Mouse (Mus musculus) midbrain, embryonic 12.5 days (tissue): ENCODE results near the gene Pgpep1. TPM values are rescaled to one million over a fixed set of nuclear protein-coding genes. Genes with fewer than 3 reads are reported as not detected.
A peak's percentile ranks its signal among the peaks of the same experiment; 100 is the strongest.

Experiments
- ATAC-seq: fragments of 200-750 bp; cut with Nextera tagmentation; 2 replicates; pipeline ENCODE4 v1.8.0; 2017; ENCODE audit warnings: low read depth, moderate TSS enrichment, moderate library complexity; ENCODE audit not compliant: low FRiP score
- H3K27ac ChIP-seq: fragments of 300-500 bp; sonication (generic); replicated peaks from 2 replicates; pipeline ENCODE4 v1.5.1; 2016; ENCODE audit warnings: mild to moderate bottlenecking
- H3K27me3 ChIP-seq: fragments of 300-500 bp; sonication (generic); 2 replicates; pipeline ENCODE4 v1.6.1; 2016; ENCODE audit warnings: mild to moderate bottlenecking
- H3K36me3 ChIP-seq: fragments of 300-500 bp; sonication (generic); 2 replicates; pipeline ENCODE4 v1.6.1; 2016
- H3K4me1 ChIP-seq: fragments of 300-500 bp; sonication (generic); 2 replicates; pipeline ENCODE4 v1.6.1; 2016
- H3K4me2 ChIP-seq: fragments of 300-500 bp; sonication (generic); replicated peaks from 2 replicates; pipeline ENCODE4 v1.6.1; 2016; ENCODE audit warnings: mild to moderate bottlenecking, moderate library complexity
- H3K4me3 ChIP-seq: fragments of 300-500 bp; sonication (generic); 2 replicates; pipeline ENCODE4 v1.5.1; 2016; ENCODE audit warnings: mild to moderate bottlenecking
- H3K9ac ChIP-seq: fragments of 300-500 bp; sonication (generic); replicated peaks from 2 replicates; pipeline ENCODE4 v1.6.1; 2016; ENCODE audit warnings: mild to moderate bottlenecking, moderate library complexity
- H3K9me3 ChIP-seq: fragments of 300-500 bp; sonication (generic); 2 replicates; pipeline ENCODE4 v1.6.1; 2016; ENCODE audit warnings: mild to moderate bottlenecking
- WGBS: fragments of 180-500 bp; shearing (Covaris S2); methylation state at CpG from one replicate; pipeline ENCODE4 v1.1.7; 2016; 5-methylcytosine and 5-hydroxymethylcytosine counted together
- polyA plus RNA-seq: library from polyadenylated mRNA; unstranded; fragments of >200 nt; fragmentation: Nextera tagmentation; extraction: Ambion mirVana; gene quantifications from 2 replicates; pipeline ENCODE4 v1.2.1, GENCODE M21; 2016

Gene Pgpep1
- polyA plus RNA-seq, 1 experiment from 2014 or later = 93.7 TPM

DNA sequence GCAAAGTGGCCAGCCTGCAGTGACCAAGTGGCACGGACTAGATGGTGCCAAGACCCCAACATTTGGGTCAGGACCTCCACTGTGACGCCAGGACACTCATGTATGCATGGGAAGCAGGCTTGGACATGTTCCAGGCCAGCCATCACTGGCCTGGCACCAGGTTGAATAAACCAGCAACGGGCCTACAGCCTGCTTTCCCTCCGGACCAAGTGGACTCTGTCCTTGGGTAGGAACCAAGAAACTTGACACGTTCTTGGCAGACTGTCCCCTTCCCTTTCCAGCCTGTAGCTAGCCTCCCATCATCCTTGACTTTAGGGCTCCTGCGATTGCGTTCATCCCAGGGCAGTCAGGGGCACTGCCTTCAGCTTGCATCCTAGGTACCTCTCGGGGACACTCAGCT is 27.4 kb upstream of the Pgpep1 start:
- Histone ChIP-seq H3K9ac (no peak overlapping the region), H3K27me3 (no peaks in the 10 kb centered on the region), H3K9me3 (no peaks in the 10 kb centered on the region), H3K4me1 (peaks cover 23% of the 10 kb centered on the region), H3K36me3 (no peaks in the 10 kb centered on the region), H3K27ac (no peak overlapping the region), H3K4me2 (no peak overlapping the region), H3K4me3 (no peak overlapping the region)
- WGBS = 92% methylated on average over 8 of the region's 8 CpGs
- no peak for ATAC-seq

DNA sequence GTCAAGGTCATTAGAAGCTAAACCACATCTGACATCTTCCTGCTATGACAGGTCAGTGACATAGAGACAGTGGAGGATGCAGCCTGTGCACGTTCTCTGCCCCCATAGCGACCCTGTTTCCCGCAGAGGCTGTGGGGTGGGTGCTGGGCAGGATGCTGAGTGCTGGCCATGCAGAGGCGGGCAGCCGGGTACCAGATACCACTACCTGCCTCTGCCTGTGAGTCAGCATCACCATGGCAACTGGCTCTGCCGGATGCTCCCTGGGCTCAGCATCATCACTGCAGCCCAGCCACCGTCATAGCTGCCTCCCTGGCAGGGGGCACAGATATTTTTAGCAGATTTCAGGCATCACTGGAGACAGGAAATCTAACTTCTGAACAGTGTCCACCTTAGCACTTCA is 24.1 kb upstream of the Pgpep1 start:
- no peak overlapping the region for H3K27ac ChIP-seq
- no peak overlapping the region for H3K9ac ChIP-seq
- ATAC-seq = no peak
- H3K4me2 ChIP-seq = no peak overlapping the region
- H3K4me3 ChIP-seq = no peak overlapping the region
- no peaks in the 10 kb centered on the region for H3K27me3 ChIP-seq
- H3K9me3 ChIP-seq = no peaks in the 10 kb centered on the region
- no peaks in the 10 kb centered on the region for H3K36me3 ChIP-seq
- WGBS = 46% methylated on average over 7 of the region's 7 CpGs
- H3K4me1 ChIP-seq = peaks cover 13% of the 10 kb centered on the region; the same call in 1 of the 2 replicates

DNA sequence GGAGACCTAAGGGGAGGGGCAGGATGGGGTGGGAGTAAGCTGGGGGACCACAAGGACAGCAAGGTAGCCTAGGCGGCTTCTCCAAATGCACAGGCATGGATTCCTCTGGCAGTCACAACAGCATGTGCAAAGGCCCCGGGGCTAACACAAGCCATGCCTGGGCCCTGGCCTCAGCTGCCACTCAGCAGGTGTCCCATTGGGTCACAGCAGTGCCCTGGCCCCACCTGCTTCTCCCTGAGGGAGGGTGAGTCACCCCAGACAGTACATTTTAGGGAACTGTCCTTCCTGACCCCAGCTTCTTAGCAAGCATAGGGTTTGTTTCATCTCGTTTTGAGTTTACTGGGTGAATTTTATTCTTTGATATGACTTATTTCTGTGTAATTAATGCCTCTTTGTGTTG is 22.5 kb upstream of the Pgpep1 start:
- Histone ChIP-seq H3K4me2 (no peak overlapping the region), H3K4me3 (no peak overlapping the region), H3K9ac (peak overlapping the region; percentile 46; the same call in 1 of the 2 replicates), H3K27me3 (no peaks in the 10 kb centered on the region), H3K4me1 (peaks cover 11% of the 10 kb centered on the region; the same call in 1 of the 2 replicates), H3K9me3 (no peaks in the 10 kb centered on the region), H3K27ac (no peak overlapping the region), H3K36me3 (peaks cover 16% of the 10 kb centered on the region)
- no peak for ATAC-seq
- 80% methylated on average over 3 of the region's 3 CpGs for WGBS

DNA sequence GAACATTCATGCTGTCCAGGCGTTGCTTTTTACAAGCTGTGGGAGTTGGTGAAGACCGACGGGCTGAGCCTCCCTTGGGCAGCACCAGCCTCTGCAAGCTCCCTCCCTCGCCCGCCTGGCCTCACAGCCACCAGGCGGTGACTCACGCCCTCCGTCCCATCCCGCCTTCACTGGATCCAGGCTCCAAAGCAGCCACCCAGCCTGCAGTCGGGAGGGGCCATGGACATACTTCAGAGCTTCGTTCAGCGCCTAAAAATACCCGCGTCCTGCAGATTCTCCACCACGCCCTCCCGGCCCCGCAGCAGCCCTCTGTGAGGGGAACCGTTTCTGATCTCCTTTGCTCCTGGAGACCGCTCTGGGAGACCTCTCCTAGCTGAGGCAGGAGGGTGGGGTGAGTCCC is 22.0 kb upstream of the Pgpep1 start:
- H3K27me3 ChIP-seq = no peaks in the 10 kb centered on the region
- 8% methylated on average over 19 of the region's 19 CpGs for WGBS
- H3K9ac ChIP-seq = peak overlapping the region; percentile 46; the same call in 1 of the 2 replicates
- no peaks in the 10 kb centered on the region for H3K9me3 ChIP-seq
- peak overlapping the region; percentile 25 for H3K4me2 ChIP-seq
- no peak for ATAC-seq
- H3K4me3 ChIP-seq = no peak overlapping the region
- H3K36me3 ChIP-seq = peaks cover 20% of the 10 kb centered on the region
- H3K27ac ChIP-seq = no peak overlapping the region
- H3K4me1 ChIP-seq = peaks cover 11% of the 10 kb centered on the region; the same call in 1 of the 2 replicates

DNA sequence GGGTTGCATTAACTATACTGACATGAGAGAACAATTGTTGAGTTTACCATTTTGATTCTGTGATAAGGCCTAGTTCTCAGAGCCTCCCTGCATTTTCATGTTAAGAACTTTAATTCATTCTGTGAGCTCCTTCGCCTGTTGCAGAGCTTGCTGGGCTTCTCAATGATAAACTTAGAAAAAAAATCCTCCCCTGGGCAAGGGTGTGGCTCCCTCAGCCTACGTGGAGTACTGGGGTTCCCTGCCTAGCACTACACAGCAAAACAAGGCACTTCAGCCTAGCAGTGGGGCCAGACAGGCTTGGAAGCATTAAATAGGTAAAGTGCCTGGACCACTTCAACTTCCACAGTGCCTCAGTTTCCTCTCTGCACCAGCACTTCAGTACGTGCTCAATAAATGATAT is 21.2 kb upstream of the Pgpep1 start:
- 75% methylated on average over 3 of the region's 3 CpGs for WGBS
- H3K9ac ChIP-seq = no peak overlapping the region
- no peak overlapping the region for H3K4me2 ChIP-seq
- H3K27me3 ChIP-seq = no peaks in the 10 kb centered on the region
- peaks cover 20% of the 10 kb centered on the region for H3K36me3 ChIP-seq
- ATAC-seq = no peak
- H3K4me3 ChIP-seq = no peak overlapping the region
- H3K27ac ChIP-seq = no peak overlapping the region
- H3K9me3 ChIP-seq = no peaks in the 10 kb centered on the region
- H3K4me1 ChIP-seq = peaks cover 11% of the 10 kb centered on the region; the same call in 1 of the 2 replicates

DNA sequence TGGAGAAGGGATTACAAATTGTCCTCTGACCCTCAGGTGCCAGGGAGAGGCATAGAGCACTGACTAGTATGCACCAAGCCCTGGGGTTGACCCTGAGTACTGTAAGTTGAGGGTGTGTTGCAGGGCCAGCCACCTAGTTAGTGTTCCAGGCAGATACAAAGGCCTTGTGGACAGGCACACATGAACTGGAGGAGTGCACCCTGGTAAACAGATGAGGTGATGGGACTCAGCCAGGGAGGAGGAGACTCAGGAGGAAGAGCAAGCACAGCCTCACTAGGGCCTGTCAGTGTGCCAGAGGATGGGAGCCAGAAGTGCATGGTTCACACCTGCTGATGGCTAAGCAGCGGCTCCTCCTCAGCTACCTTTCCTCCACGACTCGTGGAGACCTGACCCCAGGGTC is 19.9 kb upstream of the Pgpep1 start:
- Histone ChIP-seq H3K9me3 (no peaks in the 10 kb centered on the region), H3K36me3 (peaks cover 20% of the 10 kb centered on the region), H3K4me3 (no peak overlapping the region), H3K4me2 (no peak overlapping the region), H3K27ac (no peak overlapping the region), H3K4me1 (peaks cover 12% of the 10 kb centered on the region; the same call in 1 of the 2 replicates), H3K27me3 (no peaks in the 10 kb centered on the region), H3K9ac (no peak overlapping the region)
- 93% methylated on average over 3 of the region's 3 CpGs for WGBS
- no peak for ATAC-seq

DNA sequence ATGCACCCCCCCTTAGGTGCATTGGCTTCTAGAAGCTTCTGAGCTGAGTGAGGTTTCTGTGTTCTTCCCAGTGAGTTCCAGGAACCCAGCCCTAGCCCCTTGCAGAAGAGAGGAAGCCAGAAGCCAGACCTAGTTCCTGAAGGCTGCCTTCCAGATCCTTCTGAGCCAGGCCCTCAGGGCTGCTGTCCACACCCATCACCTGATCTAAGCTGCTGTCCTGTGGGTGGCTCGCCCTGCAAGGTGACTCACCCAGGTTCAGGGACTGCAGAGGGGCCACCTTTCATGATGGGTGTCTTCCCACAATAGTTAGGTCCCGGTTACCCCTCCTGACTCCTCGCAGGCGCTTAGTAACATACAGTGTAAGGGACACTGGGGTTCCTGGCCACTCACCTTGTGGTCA is 19.2 kb upstream of the Pgpep1 start:
- Histone ChIP-seq H3K36me3 (peaks cover 20% of the 10 kb centered on the region), H3K4me1 (peaks cover 16% of the 10 kb centered on the region; the same call in 1 of the 2 replicates), H3K27ac (no peak overlapping the region), H3K27me3 (no peaks in the 10 kb centered on the region), H3K4me3 (no peak overlapping the region), H3K9me3 (no peaks in the 10 kb centered on the region), H3K9ac (no peak overlapping the region), H3K4me2 (no peak overlapping the region)
- WGBS = 91% methylated on average over 4 of the region's 4 CpGs
- no peak for ATAC-seq

DNA sequence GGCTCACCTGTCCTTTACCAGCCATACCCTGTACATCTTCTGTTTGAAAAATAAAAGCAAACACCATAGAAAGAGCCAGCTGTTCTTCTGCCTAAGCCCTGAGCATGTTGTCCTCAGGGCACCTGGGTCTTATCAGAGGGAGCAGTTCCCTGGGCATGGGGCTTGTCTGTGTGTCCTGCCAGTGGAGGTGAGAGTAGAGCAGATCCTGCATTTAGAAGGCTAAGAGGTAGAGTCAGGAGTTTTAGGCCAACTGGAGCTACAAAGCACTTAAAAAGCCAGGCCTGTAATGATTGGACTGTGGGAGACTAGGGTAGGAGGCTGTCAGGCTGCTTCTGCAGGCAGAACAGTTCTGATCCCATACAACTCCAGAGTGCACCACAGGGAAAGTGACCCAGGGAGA is 18.5 kb upstream of the Pgpep1 start:
- H3K4me1 ChIP-seq = peaks cover 20% of the 10 kb centered on the region
- H3K36me3 ChIP-seq = peaks cover 20% of the 10 kb centered on the region
- no peaks in the 10 kb centered on the region for H3K9me3 ChIP-seq
- H3K4me2 ChIP-seq = no peak overlapping the region
- no peak overlapping the region for H3K4me3 ChIP-seq
- no peaks in the 10 kb centered on the region for H3K27me3 ChIP-seq
- no peak for ATAC-seq
- no peak overlapping the region for H3K27ac ChIP-seq
- H3K9ac ChIP-seq = no peak overlapping the region

DNA sequence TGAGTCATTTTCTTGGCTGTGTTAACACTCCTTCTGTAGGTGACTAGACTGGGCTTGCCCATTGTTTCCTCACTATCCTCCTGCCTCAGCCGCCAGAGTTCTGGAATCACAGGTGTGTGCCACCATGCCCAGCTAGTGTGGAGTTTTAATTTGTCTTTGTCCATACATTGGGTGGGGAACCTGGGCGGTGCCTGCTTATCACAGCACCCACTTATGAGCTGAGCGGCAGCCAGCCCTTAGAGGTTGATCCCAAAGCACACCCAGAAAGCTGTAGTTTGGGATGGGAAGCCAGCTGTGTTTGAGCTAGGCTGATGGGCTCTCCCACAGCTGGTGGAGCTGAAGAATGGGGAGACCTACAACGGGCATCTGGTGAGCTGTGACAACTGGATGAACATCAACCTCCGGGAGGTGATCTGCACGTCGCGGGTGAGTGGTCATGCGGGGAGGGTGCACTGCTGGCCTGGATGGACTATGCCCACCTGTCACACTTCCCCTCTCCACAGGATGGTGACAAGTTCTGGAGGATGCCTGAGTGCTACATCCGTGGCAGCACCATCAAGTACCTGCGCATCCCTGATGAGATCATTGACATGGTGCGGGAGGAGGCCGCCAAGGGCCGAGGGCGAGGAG is 17.4 kb upstream of the Pgpep1 start:
- Histone ChIP-seq H3K36me3 (peaks cover 20% of the 10 kb centered on the region), H3K4me1 (peaks cover 20% of the 10 kb centered on the region), H3K27me3 (no peaks in the 10 kb centered on the region), H3K4me3 (no peak overlapping the region), H3K9ac (no peak overlapping the region), H3K4me2 (no peak overlapping the region), H3K9me3 (no peaks in the 10 kb centered on the region), H3K27ac (no peak overlapping the region)
- 91% methylated on average over 15 of the region's 15 CpGs for WGBS
- no peak for ATAC-seq

DNA sequence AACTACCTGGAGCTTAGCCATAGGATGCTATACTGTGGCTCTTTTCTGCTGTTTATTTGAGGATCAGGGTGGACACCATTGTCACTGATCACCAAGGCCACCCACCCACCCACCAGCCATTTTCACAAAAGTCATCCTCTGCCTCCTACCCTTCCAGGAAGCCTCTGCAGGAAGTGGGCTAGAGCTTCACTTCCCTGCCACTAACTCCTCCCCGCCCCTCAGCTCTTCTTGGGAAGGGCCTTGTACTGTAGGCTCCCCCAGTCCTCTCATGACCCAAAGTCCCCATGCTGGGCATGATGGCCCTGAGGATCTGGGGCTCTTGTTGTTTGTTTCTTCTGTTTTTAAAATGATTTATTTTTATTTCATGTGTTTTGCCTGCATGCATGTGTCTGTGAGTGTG is 15.1 kb upstream of the Pgpep1 start:
- Histone ChIP-seq H3K9ac (no peak overlapping the region), H3K27me3 (no peaks in the 10 kb centered on the region), H3K36me3 (peaks cover 20% of the 10 kb centered on the region), H3K4me2 (no peak overlapping the region), H3K9me3 (no peaks in the 10 kb centered on the region), H3K4me1 (peaks cover 15% of the 10 kb centered on the region), H3K4me3 (no peak overlapping the region), H3K27ac (no peak overlapping the region)
- no peak for ATAC-seq
- WGBS = 94% methylated on average over 1 of the region's 1 CpGs

DNA sequence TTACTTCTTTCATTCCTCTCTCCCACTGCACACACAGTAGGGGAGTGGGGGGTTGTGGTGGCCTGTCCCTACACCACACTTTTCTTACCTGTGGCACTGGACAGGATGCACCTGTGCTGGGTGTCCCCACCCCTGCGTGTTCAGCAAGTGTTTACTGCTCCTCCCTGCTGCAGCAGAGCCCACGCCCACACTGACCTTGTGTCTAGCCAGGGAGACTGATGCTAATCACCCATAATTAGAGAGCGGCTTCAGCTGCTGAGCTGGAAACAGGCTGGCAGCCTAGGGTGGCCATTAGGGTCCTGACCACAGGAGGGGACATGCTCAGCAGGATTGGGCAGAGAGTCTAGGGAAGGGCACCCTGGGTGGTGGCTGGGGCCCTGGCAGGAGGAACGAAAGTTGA is 14.5 kb upstream of the Pgpep1 start:
- Histone ChIP-seq H3K27me3 (no peaks in the 10 kb centered on the region), H3K9ac (no peak overlapping the region; the same call in 1 of the 2 replicates), H3K36me3 (peaks cover 20% of the 10 kb centered on the region), H3K4me1 (peaks cover 15% of the 10 kb centered on the region), H3K4me3 (no peak overlapping the region), H3K4me2 (no peak overlapping the region), H3K27ac (no peak overlapping the region), H3K9me3 (no peaks in the 10 kb centered on the region)
- 88% methylated on average over 4 of the region's 4 CpGs for WGBS
- no peak for ATAC-seq

DNA sequence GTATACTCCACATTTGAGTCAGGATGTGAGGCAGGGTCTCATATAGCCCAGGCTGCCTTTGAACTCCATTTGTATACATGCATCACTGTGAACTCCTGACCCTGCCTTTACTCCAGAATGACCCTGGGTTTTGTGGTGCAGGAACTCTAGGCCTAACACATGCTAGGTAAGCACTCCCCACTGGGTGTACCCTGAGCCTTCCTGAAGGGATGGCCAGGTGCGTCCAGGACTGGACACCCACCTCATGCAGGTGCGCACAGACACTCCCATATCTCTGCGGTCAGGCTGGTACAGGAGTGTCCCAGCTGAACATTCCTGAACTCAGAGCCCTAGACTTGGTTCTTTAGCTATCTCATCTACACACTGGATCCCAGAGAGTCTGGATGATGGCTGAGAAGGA is 13.9 kb upstream of the Pgpep1 start:
- WGBS = 84% methylated on average over 3 of the region's 3 CpGs
- no peaks in the 10 kb centered on the region for H3K9me3 ChIP-seq
- H3K4me2 ChIP-seq = peak overlapping the region; percentile 75
- 0 out of 2 replicates have a peak, but pooled peaks have one; percentile 3 for ATAC-seq
- H3K27ac ChIP-seq = peak overlapping the region; percentile 92
- H3K4me3 ChIP-seq = peak overlapping the region; percentile 69
- H3K9ac ChIP-seq = peak overlapping the region; percentile 71
- H3K4me1 ChIP-seq = peaks cover 15% of the 10 kb centered on the region
- no peaks in the 10 kb centered on the region for H3K27me3 ChIP-seq
- peaks cover 18% of the 10 kb centered on the region for H3K36me3 ChIP-seq
